Mouse (Mus musculus) layer of hippocampus, adult 9-10 months (tissue): ENCODE results near the gene Bend5.
A peak's percentile ranks its signal among the peaks of the same experiment; 100 is the strongest.

ENCODE experiments used
- DNase-seq: peaks from one replicate; pipeline ENCODE4 v3.0.0; 2022; ENCODE audit warnings: low spot score

The Bend5 gene

DNA sequence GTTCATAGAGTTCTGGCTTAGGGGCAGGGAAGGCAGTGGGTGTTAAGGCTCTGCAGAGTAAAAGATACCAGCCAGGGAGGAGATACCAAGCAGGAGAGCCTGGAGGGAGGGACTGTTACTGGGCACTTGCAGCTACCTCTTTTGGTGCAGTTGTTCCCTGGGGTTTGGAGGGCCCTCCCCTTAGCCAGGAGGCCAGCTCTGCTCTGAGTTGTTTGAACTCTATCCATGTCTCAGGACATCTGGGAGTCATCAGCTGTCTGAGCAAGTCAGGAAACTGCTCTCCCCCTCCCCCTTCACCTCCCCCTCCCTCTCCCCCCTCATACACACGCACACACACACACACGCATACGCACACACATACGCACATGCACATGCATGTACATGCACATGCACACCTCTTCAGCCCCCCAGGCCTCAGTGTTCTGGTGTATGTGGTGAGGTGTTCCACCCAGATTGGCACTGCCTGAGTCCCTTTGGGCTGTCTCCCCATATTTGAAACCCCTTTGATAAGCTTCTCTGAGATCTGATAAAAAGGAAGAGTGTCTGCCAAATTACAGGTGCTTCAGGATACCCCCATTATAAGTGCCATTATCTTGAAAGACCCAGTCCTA, 72.5 kb downstream of the Bend5 start:
- no peak for DNase-seq

DNA sequence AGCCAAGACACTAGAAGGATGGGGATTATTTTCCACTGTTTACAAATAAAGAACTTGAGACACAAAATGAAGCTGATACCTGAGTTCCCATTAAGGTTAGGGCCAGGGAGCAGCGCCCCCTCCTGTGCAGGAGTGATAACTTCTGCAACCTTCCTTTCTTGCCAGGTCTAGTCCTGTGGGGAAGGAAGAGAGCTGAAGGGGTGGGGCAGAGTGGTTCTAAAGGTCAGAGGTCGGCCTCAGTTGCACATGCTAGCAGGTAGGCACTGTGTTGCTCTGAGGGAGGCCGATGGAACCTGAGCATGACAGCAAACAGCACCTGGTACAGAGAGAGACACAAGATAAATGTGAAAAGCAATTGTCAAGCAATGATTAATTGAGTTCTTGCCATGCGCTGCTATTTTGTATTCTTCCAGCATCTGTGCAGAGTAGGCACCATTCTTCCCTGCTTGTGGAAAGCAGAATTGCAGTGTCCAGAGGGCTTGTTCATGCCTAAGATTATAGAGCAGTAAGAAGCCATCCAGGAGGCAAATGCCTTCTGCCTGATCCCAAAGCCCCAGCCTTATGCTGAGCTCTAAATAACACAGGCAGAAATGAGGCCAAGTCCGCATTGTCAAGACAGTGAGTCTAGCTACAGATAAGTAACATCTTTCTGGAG, 79.1 kb downstream of the Bend5 start:
- no peak for DNase-seq

- peak; percentile 62 for DNase-seq
Observed at GRCm38 (mm10) chr4:111495949-111496348, 81.1 kb downstream of the Bend5 start.

- peak; percentile 26 for DNase-seq
Observed at GRCm38 (mm10) chr4:111498751-111499150, 83.9 kb downstream of the Bend5 start.

DNA sequence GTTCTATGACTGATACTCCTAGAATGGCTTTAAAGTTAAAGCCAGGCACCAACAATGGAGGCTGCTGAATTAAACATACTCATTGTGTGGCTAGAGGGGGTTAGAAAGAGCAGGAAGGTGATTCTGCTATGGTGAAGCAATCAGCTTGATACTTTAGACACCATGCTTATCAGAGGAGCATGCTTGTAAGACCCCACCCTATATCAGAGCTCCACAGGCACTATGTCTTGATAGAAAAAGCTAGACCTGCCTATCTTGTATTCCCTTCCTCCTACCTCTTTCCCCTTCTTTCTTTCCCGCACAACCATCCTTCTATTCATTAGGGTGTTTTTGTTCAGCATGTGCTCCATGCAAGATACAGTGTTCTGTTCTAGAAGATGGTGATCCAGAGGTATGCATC, 86.6 kb downstream of the Bend5 start:
- DNase-seq = no peak

DNA sequence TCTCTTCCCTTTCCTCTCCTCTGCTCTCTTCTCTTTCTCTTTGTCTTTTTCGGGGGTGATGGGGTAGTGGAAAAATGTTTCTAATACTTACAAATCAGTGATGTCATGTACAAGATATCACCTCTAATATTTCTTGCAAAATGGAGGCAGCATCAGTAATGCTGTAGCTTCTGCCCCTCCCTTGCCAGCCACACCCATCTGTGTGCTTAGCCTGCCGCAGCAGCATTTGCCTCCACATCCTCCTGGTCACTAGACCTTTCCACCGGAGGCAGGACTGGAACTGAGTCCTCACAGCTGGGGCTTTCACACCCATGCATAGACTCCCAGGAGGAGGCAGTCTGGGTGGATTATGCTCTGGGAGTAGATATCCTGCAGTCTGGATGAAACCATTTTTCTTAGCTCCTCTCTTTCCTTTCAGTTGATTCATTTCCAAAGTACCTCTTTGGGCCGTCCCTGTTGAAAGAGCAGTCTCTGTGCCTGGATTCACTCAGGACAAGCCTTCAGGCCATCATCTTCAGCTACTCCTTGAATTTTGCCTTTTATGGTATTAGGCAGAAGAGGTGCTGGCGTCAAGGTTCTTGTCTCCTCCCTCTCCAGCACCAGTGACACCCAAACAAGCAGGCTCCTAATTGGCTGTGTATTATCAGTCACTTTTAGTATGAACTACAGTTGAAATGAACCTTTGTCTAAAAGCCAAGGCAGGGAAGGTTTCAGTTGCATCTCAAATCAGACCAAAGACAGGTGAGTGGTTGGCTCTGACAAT, 88.3 kb downstream of the Bend5 start:
- no peak for DNase-seq

GRCm38 (mm10) chr4:111504952-111505351, 90.1 kb downstream of the Bend5 start:
- DNase-seq = no peak
